Mouse (Mus musculus): ENCODE measurements around the gene A26c2.

A26c2 gene

DNA sequence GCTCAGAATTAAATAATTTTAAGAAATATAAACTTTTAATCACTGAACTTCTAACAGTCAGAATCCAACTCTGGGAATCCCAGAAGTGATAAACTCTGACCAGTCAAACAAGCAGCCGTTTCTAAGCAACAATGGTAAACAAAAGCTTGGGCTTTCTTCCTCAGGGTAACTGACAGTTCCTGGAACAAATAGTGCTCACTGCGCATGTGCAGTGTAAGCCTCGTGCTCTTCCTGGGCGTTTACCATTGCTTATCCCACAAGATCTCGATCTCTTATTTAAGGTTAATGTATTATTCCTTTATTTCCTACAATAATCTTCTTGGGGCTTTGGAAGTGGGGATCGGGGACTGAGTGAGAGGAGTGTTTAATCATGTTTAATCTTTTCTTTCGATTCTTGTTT, at the start of gene A26c2:
Gene A26c2 (minus strand): TSS at position 101 of the 400 bp plus-strand sequence.
- no peak for DNase-seq (ENCODE audit: low read depth, low spot score)

DNA sequence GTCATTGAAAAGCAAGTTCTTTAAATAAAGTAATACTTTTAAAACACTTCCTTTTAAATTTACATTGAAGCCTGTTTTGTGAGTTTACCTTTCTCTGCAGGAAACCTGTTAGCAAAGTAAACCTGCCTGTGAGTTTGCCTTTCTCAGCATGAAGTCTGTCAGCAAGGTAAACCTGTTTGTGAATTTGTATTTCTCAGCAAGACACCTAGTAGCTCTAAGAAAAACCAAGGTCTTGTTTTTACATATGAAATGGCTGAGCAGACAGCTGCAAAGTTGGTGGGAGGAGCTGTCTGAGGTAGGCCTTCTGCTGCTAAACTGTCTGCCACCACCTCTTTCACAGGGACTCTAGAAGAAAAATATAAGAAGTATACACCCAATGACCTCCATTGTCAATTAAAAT, 28.0 kb upstream of the A26c2 start:
- DNase-seq (ENCODE audit: low read depth, low spot score): no peak

Measured in brain, adult 2 months (tissue).